Mouse (Mus musculus) liver, embryonic 15.5 days (tissue): ENCODE results near the gene Gsdmc3. TPM values are rescaled to one million over a fixed set of nuclear protein-coding genes. Genes with fewer than 3 reads are reported as not detected.
"Not testable (repeated sequence)": the region's sequence is repeated elsewhere in the genome, so short reads cannot be mapped to it uniquely, and the experiment has no call there.

Experiments used
- ATAC-seq: fragments of 200-750 bp; cut with Nextera tagmentation; 2 replicates; pipeline ENCODE4 v1.8.0; 2017; ENCODE audit warnings: moderate number of reproducible peaks, mild to moderate bottlenecking, moderate library complexity; ENCODE audit not compliant: insufficient read depth
- H3K27ac ChIP-seq: fragments of 300-500 bp; sonication (generic); replicated peaks from 2 replicates; pipeline ENCODE4 v1.5.1; 2015; ENCODE audit warnings: mild to moderate bottlenecking, inconsistent platforms
- H3K27me3 ChIP-seq: fragments of 300-500 bp; sonication (generic); 2 replicates; pipeline ENCODE4 v1.6.1; 2015; ENCODE audit warnings: mild to moderate bottlenecking, inconsistent platforms
- H3K36me3 ChIP-seq: fragments of 300-500 bp; sonication (generic); replicated peaks from 2 replicates; pipeline ENCODE4 v1.6.1; 2015; ENCODE audit warnings: moderate library complexity, mild to moderate bottlenecking, inconsistent platforms
- H3K4me1 ChIP-seq: fragments of 300-500 bp; sonication (generic); replicated peaks from 2 replicates; pipeline ENCODE4 v1.6.1; 2015; ENCODE audit warnings: inconsistent platforms
- H3K4me2 ChIP-seq: fragments of 300-500 bp; sonication (generic); 2 replicates; pipeline ENCODE4 v1.6.1; 2015; ENCODE audit warnings: moderate library complexity, mild to moderate bottlenecking, inconsistent platforms
- H3K4me3 ChIP-seq: fragments of 300-500 bp; sonication (generic); replicated peaks from 2 replicates; pipeline ENCODE4 v1.5.1; 2015; ENCODE audit warnings: mild to moderate bottlenecking, inconsistent platforms
- H3K9ac ChIP-seq: fragments of 300-500 bp; sonication (generic); 2 replicates; pipeline ENCODE4 v1.6.1; 2015; ENCODE audit warnings: moderate library complexity, mild to moderate bottlenecking, inconsistent platforms
- H3K9me3 ChIP-seq: fragments of 300-500 bp; sonication (generic); replicated peaks from 2 replicates; pipeline ENCODE4 v1.6.1; 2016; ENCODE audit warnings: inconsistent platforms
- WGBS: fragments of 180-500 bp; shearing (Covaris S2); methylation state at CpG from one replicate; pipeline ENCODE4 v1.1.7; 2015; ENCODE audit warnings: mixed read lengths; ENCODE audit not compliant: insufficient replicate concordance; 5-methylcytosine and 5-hydroxymethylcytosine counted together
- polyA plus RNA-seq: library from polyadenylated mRNA; unstranded; fragments of >200 nt; fragmentation: Nextera tagmentation; extraction: Ambion mirVana; gene quantifications from 2 replicates; pipeline ENCODE4 v1.2.1, GENCODE M21; 2015

Gene Gsdmc3
- polyA plus RNA-seq = not detected in 2 replicates

- ATAC-seq, H3K9ac ChIP-seq, H3K4me3 ChIP-seq, H3K9me3 ChIP-seq, H3K4me2 ChIP-seq, H3K27me3 ChIP-seq, H3K36me3 ChIP-seq, H3K27ac ChIP-seq, H3K4me1 ChIP-seq: not testable (repeated sequence)
- 59% methylated on average over 1 of the region's 3 CpGs for WGBS
Measured at GRCm38 (mm10) chr15:63878458-63878857, at the start of gene Gsdmc3. Gene Gsdmc3 (minus strand): TSS chr15:63878558.

- Histone ChIP-seq H3K4me2 (no peak overlapping the region), H3K36me3 (peaks cover 22% of the 10 kb centered on the region), H3K27me3 (no peaks in the 10 kb centered on the region), H3K4me1 (no peaks in the 10 kb centered on the region), H3K9ac (no peak overlapping the region), H3K27ac (no peak overlapping the region), H3K9me3 (no peaks in the 10 kb centered on the region), H3K4me3 (no peak overlapping the region)
- ATAC-seq = no peak
- WGBS = 54% methylated on average over 3 of the region's 3 CpGs
Measured at GRCm38 (mm10) chr15:63926201-63926600, 47.8 kb upstream of the Gsdmc3 start.

DNA sequence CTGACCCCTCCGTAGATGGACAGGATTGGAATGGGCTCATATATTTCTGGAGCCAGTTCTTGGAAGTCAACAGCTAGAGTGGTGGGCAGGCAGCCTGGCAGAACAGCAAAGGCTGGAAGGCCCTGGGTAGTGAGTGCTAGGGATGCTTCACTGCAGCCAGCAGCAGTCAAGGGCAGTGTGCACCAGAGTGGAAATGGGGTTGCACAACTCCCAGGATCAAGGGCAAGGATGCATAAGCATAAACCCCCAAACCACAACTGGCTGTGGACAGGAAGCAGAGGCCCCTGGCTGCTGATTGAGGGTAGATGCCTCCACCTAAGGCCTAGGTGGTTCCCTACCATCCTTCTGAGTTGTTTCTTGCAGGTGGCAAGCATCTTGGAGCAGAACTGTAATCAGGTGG lies 46.1 kb upstream of the Gsdmc3 start:
- no peak overlapping the region for H3K27ac ChIP-seq
- no peak for ATAC-seq
- no peaks in the 10 kb centered on the region for H3K9me3 ChIP-seq
- H3K9ac ChIP-seq = no peak overlapping the region
- WGBS = 70% methylated on average over 1 of the region's 1 CpGs
- H3K27me3 ChIP-seq = no peaks in the 10 kb centered on the region
- H3K4me2 ChIP-seq = no peak overlapping the region
- H3K36me3 ChIP-seq = peaks cover 12% of the 10 kb centered on the region; the same call in 1 of the 2 replicates
- H3K4me3 ChIP-seq = no peak overlapping the region
- H3K4me1 ChIP-seq = no peaks in the 10 kb centered on the region

DNA sequence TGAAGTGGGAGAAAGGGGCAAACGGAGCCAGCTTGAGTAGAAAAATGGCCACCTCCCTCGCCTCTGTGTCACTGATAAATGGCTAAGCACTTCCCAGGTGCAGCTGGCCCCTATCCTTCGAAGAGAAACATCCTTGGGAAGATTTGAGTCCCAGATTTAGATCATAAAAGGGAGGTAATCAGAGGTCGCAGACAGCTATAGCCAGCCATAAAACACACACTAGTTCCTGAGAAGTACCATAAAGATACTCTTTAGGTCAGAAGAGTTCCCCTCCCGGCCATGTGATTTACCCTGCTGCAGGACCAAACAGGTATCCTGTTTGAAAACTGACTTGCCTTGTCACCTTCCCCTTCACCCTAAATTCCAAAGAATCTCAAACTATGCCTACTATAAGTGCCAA lies 43.3 kb upstream of the Gsdmc3 start:
- H3K4me1 ChIP-seq, ATAC-seq, H3K9me3 ChIP-seq, H3K27me3 ChIP-seq, H3K36me3 ChIP-seq, H3K4me3 ChIP-seq, H3K27ac ChIP-seq, H3K4me2 ChIP-seq, H3K9ac ChIP-seq: not testable (repeated sequence)
- WGBS = 33% methylated on average over 3 of the region's 5 CpGs

- not testable (repeated sequence) for H3K9me3 ChIP-seq, H3K9ac ChIP-seq, H3K27me3 ChIP-seq, H3K4me2 ChIP-seq, H3K4me3 ChIP-seq, H3K27ac ChIP-seq, ATAC-seq, H3K4me1 ChIP-seq, H3K36me3 ChIP-seq
- 34% methylated on average over 2 of the region's 2 CpGs for WGBS
Measured at GRCm38 (mm10) chr15:63919728-63920127, 41.4 kb upstream of the Gsdmc3 start.

GRCm38 (mm10) chr15:63916584-63916983 lies 38.2 kb upstream of the Gsdmc3 start:
- not testable (repeated sequence) for H3K36me3 ChIP-seq, H3K27me3 ChIP-seq, H3K4me1 ChIP-seq, ATAC-seq, H3K4me3 ChIP-seq, H3K4me2 ChIP-seq, H3K9ac ChIP-seq, H3K27ac ChIP-seq, H3K9me3 ChIP-seq
- WGBS = 58% methylated on average over 4 of the region's 4 CpGs

- not testable (repeated sequence) for H3K4me1 ChIP-seq, H3K4me2 ChIP-seq, H3K36me3 ChIP-seq, H3K27me3 ChIP-seq, H3K4me3 ChIP-seq, H3K9ac ChIP-seq, H3K9me3 ChIP-seq, H3K27ac ChIP-seq, ATAC-seq
- 61% methylated on average over 2 of the region's 2 CpGs for WGBS
Measured at GRCm38 (mm10) chr15:63912197-63912596, 33.8 kb upstream of the Gsdmc3 start, which contains the start of gene Gsdmc4. Gene Gsdmc4 (minus strand): TSS chr15:63912297.

DNA sequence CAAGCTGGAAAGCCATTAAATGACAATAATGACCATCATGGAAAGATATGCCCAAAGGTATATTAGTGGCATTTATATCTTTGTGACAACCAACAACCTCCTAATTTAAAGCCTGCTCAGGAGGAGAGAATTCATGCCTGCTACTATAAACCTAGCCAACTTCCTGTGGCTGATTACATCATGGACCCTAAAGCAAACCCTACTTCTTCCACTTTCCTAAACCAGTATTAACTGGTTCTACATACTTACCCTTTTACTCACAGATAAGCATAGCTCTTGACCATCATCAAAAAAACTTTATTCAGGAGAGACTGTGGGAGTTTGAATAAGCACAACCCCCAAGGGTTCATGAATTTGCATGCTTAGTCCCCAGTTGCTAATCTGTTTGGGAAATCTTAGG lies 31.5 kb upstream of the Gsdmc3 start:
- not testable (repeated sequence) for ATAC-seq, H3K9me3 ChIP-seq, H3K4me3 ChIP-seq, H3K36me3 ChIP-seq, H3K27me3 ChIP-seq, H3K4me1 ChIP-seq, H3K4me2 ChIP-seq, H3K27ac ChIP-seq, H3K9ac ChIP-seq

- not testable (repeated sequence) for ATAC-seq, H3K27ac ChIP-seq, H3K4me1 ChIP-seq, H3K4me3 ChIP-seq, H3K9ac ChIP-seq, H3K9me3 ChIP-seq, H3K27me3 ChIP-seq, H3K36me3 ChIP-seq
- peak overlapping the region; percentile 42 for H3K4me2 ChIP-seq
- 18% methylated on average over 9 of the region's 9 CpGs for WGBS
Measured at GRCm38 (mm10) chr15:63895560-63896353, 17.4 kb upstream of the Gsdmc3 start.

DNA sequence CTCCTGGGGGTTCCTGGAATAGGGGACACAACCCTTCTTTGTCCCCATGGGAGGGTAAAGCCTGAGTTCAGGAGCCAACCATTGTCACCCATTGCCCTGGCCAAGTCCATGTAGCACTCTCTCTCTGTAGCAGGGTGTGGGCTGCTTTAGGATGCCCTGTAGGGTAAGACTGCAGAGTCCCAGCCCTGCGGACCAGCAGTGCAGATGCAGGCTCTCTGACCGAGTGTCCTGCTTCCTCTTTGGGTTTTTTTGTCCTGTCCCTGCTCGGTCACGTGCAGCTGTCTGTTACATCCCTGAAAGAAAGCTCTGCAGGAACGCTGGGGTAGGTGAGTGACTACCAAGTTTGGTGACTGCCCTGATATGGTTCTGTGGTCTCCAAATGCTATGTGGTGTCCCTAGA lies 10.1 kb upstream of the Gsdmc3 start:
- ATAC-seq, H3K27ac ChIP-seq, H3K4me3 ChIP-seq, H3K9me3 ChIP-seq, H3K36me3 ChIP-seq, H3K4me2 ChIP-seq, H3K4me1 ChIP-seq, H3K27me3 ChIP-seq, H3K9ac ChIP-seq: not testable (repeated sequence)
- WGBS = 33% methylated on average over 5 of the region's 5 CpGs

DNA sequence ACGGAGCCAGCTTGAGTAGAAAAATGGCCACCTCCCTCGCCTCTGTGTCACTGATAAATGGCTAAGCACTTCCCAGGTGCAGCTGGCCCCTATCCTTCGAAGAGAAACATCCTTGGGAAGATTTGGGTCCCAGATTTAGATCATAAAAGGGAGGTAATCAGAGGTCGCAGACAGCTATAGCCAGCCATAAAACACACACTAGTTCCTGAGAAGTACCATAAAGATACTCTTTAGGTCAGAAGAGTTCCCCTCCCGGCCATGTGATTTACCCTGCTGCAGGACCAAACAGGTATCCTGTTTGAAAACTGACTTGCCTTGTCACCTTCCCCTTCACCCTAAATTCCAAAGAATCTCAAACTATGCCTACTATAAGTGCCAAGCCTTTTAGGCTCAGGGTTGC lies 9.6 kb upstream of the Gsdmc3 start:
- no CpG with 5 or more reads among the region's 5 CpGs for WGBS
- H3K9me3 ChIP-seq, H3K36me3 ChIP-seq, H3K4me1 ChIP-seq, H3K4me3 ChIP-seq, H3K4me2 ChIP-seq, H3K27ac ChIP-seq, H3K9ac ChIP-seq, ATAC-seq, H3K27me3 ChIP-seq: not testable (repeated sequence)

- not testable (repeated sequence) for H3K9ac ChIP-seq, H3K4me3 ChIP-seq, ATAC-seq, H3K27me3 ChIP-seq, H3K27ac ChIP-seq, H3K4me2 ChIP-seq, H3K36me3 ChIP-seq, H3K9me3 ChIP-seq, H3K4me1 ChIP-seq
Measured at GRCm38 (mm10) chr15:63876160-63876559, 2.2 kb downstream of the Gsdmc3 start.
